Mouse (Mus musculus): ENCODE data around the gene Cnga2.

GRCm38 (mm10) chrX:71983775-71984174 is 7.9 kb upstream of the Cnga2 start:
- TF ChIP-seq CEBPB (IDR thresholded peaks at IDR 0.05; ENCODE audit: low read depth) (no peak), CTCF (IDR thresholded peaks at IDR 0.05; ENCODE audit: control insufficient read depth, insufficient read depth, insufficient read length) (no peak), USF1 (IDR thresholded peaks at IDR 0.05; ENCODE audit: low read depth) (no peak), MAX (IDR thresholded peaks at IDR 0.05) (no peak)

Measured in C2C12 (cell line).